Mouse (Mus musculus): ENCODE measurements at regions not wholly inside any gene's neighbourhood (a gene's known extent, or its start where the extent isn't known, plus 50 kb on each side); places are given as distances from the start of the nearest gene placed in this dataset.

DNA sequence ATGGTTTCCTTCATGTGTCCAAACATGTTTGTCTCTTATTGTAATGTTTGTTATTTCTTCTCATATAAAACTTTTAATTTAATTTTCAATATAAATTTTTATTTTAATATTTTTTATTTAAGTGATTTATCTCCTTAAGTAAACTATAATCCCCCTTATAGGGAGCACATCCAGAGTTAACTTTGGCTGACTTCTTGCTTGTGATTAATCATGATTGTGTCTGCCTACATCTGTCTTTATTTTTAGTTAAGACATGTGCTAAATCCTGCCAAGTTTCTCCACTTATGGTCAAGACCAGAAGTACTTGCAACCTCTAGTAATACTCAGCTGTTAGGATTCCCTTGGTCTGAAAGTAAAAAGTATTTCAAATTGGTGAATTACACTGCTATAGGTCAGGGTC is 349.4 kb downstream of the Chl1 start:
- H3K27ac ChIP-seq (ENCODE audit: insufficient read depth, low read depth, low read length, poor library complexity, severe bottlenecking): no peak overlapping the region
- H3K36me3 ChIP-seq (ENCODE audit: control insufficient read depth, insufficient read depth, low read length, poor library complexity, severe bottlenecking): no peaks in the 10 kb centered on the region
- DNase-seq (ENCODE audit: low read depth, low spot score): no peak
- TF ChIP-seq MAFK (IDR thresholded peaks at IDR 0.05; ENCODE audit: insufficient read depth, low read depth, low read length) (no peak), CHD2 (IDR thresholded peaks at IDR 0.05; ENCODE audit: low read depth, low read length) (no peak), ZC3H11A (IDR thresholded peaks at IDR 0.05; ENCODE audit: borderline replicate concordance, low read depth, low read length) (no peak), HCFC1 (IDR thresholded peaks at IDR 0.05; ENCODE audit: borderline replicate concordance, insufficient read depth, low read length) (no peak), ZNF384 (IDR thresholded peaks at IDR 0.05; ENCODE audit: low read depth, low read length) (no peak)
- no peak overlapping the region for H3K9ac ChIP-seq (ENCODE audit: insufficient read depth, low read depth, low read length, poor library complexity, severe bottlenecking)
- no peaks in the 10 kb centered on the region for H3K9me3 ChIP-seq (ENCODE audit: control insufficient read depth, insufficient read depth, low read depth, low read length)
- in situ Hi-C loops (cut with MboI; ENCODE audit: low sequenced_read_pairs in 2 of 2, unreplicated experiment in 2 of 2): no loop called here
- no peak overlapping the region for H3K4me3 ChIP-seq (ENCODE audit: insufficient read depth in 1 of 2, low read depth in 1 of 2, low read length in 2 of 2, poor library complexity in 1 of 2, severe bottlenecking in 1 of 2)
- H3K4me1 ChIP-seq (ENCODE audit: control insufficient read depth in 2 of 2, insufficient read depth in 2 of 2, low read length in 2 of 2, poor library complexity in 1 of 2): no peaks in the 10 kb centered on the region

DNA sequence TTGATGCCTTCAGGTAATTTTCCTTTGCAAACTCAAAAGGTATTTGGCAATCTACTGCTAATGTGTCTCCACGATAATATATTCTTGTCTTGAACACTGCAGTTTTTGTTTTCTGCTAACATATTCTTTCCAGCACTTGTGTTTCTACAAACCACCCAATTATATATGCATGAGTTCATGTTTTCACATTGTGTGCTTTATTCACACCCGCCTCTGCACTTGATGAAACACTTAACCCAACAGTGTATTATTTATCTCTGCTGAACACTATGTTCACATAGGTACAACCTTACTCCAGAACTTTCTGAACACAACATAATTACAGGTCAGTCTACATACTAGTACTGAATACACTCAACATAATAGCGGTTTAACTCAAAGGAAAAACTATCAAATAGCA is 383.1 kb downstream of the Chl1 start:
- Histone ChIP-seq H3K4me1 (ENCODE audit: control insufficient read depth in 2 of 2, insufficient read depth in 2 of 2, low read length in 2 of 2, poor library complexity in 1 of 2) (no peaks in the 10 kb centered on the region), H3K27ac (ENCODE audit: insufficient read depth, low read depth, low read length, poor library complexity, severe bottlenecking) (no peak overlapping the region), H3K36me3 (ENCODE audit: control insufficient read depth, insufficient read depth, low read length, poor library complexity, severe bottlenecking) (no peaks in the 10 kb centered on the region), H3K9me3 (ENCODE audit: control insufficient read depth, insufficient read depth, low read depth, low read length) (no peaks in the 10 kb centered on the region), H3K9ac (ENCODE audit: insufficient read depth, low read depth, low read length, poor library complexity, severe bottlenecking) (no peak overlapping the region), H3K4me3 (ENCODE audit: insufficient read depth in 1 of 2, low read depth in 1 of 2, low read length in 2 of 2, poor library complexity in 1 of 2, severe bottlenecking in 1 of 2) (no peak overlapping the region)
- in situ Hi-C loops (cut with MboI; ENCODE audit: low sequenced_read_pairs in 2 of 2, unreplicated experiment in 2 of 2): no loop called here
- DNase-seq (ENCODE audit: low read depth, low spot score): no peak
- TF ChIP-seq CHD2 (IDR thresholded peaks at IDR 0.05; ENCODE audit: low read depth, low read length) (no peak), HCFC1 (IDR thresholded peaks at IDR 0.05; ENCODE audit: borderline replicate concordance, insufficient read depth, low read length) (no peak), ZNF384 (IDR thresholded peaks at IDR 0.05; ENCODE audit: low read depth, low read length) (no peak), ZC3H11A (IDR thresholded peaks at IDR 0.05; ENCODE audit: borderline replicate concordance, low read depth, low read length) (no peak), MAFK (IDR thresholded peaks at IDR 0.05; ENCODE audit: insufficient read depth, low read depth, low read length) (no peak)

DNA sequence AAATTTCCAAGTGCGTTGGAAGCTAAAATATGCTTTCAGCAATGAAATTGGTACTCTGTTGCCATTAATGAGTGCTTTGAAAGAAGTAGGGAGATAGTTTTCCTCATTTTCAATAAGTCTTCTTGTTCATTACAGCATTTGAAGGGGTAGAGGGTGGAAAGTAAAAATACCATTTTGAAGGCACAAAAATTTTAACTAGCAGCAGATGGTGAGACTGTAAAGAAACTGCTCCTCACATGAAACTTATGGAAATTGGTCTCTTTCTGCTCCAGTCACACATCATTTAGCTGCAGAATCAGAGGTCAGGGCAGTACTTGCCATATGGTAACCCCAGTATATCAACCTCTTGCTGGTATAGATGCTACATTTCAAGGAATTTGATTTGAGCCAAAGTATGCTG is 414.1 kb downstream of the Chl1 start:
- no peak overlapping the region for H3K4me3 ChIP-seq (ENCODE audit: insufficient read depth in 1 of 2, low read depth in 1 of 2, low read length in 2 of 2, poor library complexity in 1 of 2, severe bottlenecking in 1 of 2)
- H3K36me3 ChIP-seq (ENCODE audit: control insufficient read depth, insufficient read depth, low read length, poor library complexity, severe bottlenecking): no peaks in the 10 kb centered on the region
- in situ Hi-C loops (cut with MboI; ENCODE audit: low sequenced_read_pairs in 2 of 2, unreplicated experiment in 2 of 2): no loop called here
- no peaks in the 10 kb centered on the region for H3K4me1 ChIP-seq (ENCODE audit: control insufficient read depth in 2 of 2, insufficient read depth in 2 of 2, low read length in 2 of 2, poor library complexity in 1 of 2)
- TF ChIP-seq CHD2 (IDR thresholded peaks at IDR 0.05; ENCODE audit: low read depth, low read length): no peak
- no peak for TF ChIP-seq ZNF384 (IDR thresholded peaks at IDR 0.05; ENCODE audit: low read depth, low read length)
- no peak for TF ChIP-seq MAFK (IDR thresholded peaks at IDR 0.05; ENCODE audit: insufficient read depth, low read depth, low read length)
- no peak for TF ChIP-seq ZC3H11A (IDR thresholded peaks at IDR 0.05; ENCODE audit: borderline replicate concordance, low read depth, low read length)
- no peak overlapping the region for H3K27ac ChIP-seq (ENCODE audit: insufficient read depth, low read depth, low read length, poor library complexity, severe bottlenecking)
- no peak overlapping the region for H3K9ac ChIP-seq (ENCODE audit: insufficient read depth, low read depth, low read length, poor library complexity, severe bottlenecking)
- DNase-seq (ENCODE audit: low read depth, low spot score): no peak
- no peaks in the 10 kb centered on the region for H3K9me3 ChIP-seq (ENCODE audit: control insufficient read depth, insufficient read depth, low read depth, low read length)

DNA sequence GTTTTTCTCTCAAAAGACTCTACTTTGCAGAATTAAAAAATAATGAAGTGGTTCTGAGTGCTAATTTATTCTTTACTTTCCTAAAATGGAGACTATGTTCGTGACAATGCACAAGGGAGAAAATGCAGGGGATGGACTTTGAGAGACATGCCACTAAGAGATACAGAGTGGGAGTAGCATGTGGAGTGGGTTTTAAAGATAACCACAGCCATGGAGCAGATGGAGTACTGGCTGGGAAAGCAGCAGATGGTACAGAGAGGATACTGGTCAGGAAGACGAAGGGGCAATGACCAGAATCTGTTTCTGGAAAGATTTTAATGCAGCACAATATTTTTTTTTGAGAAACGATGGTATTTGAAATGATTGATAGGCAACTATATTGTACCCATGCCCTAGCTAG is 416.7 kb downstream of the Chl1 start:
- TF ChIP-seq MAFK (IDR thresholded peaks at IDR 0.05; ENCODE audit: insufficient read depth, low read depth, low read length) (no peak), HCFC1 (IDR thresholded peaks at IDR 0.05; ENCODE audit: borderline replicate concordance, insufficient read depth, low read length) (no peak), ZC3H11A (IDR thresholded peaks at IDR 0.05; ENCODE audit: borderline replicate concordance, low read depth, low read length) (no peak), CHD2 (IDR thresholded peaks at IDR 0.05; ENCODE audit: low read depth, low read length) (no peak), ZNF384 (IDR thresholded peaks at IDR 0.05; ENCODE audit: low read depth, low read length) (no peak)
- in situ Hi-C loops (cut with MboI; ENCODE audit: low sequenced_read_pairs in 2 of 2, unreplicated experiment in 2 of 2): no loop called here
- H3K36me3 ChIP-seq (ENCODE audit: control insufficient read depth, insufficient read depth, low read length, poor library complexity, severe bottlenecking): no peaks in the 10 kb centered on the region

DNA sequence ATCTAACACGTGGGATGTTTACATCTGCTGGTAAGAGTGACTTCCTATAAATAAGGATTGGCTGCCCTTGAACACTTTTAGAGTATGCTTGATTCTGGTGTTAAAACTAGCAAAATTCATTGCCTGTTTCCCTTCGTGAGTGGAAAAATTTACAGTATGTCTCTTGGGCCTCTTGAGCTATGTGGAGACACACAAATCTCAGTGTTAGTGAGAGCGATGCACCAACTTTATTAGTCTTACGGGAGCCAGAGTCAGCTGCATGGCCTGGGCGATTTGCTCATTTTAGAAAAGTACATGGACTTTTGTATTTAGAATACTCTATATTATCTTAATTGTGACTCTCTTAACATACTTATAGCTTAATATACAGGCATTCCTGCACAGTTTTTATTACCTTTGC is 430.0 kb downstream of the Chl1 start:
- Histone ChIP-seq H3K36me3 (ENCODE audit: control insufficient read depth, insufficient read depth, low read length, poor library complexity, severe bottlenecking) (no peaks in the 10 kb centered on the region), H3K4me3 (ENCODE audit: insufficient read depth in 1 of 2, low read depth in 1 of 2, low read length in 2 of 2, poor library complexity in 1 of 2, severe bottlenecking in 1 of 2) (no peak overlapping the region), H3K9me3 (ENCODE audit: control insufficient read depth, insufficient read depth, low read depth, low read length) (no peaks in the 10 kb centered on the region), H3K27ac (ENCODE audit: insufficient read depth, low read depth, low read length, poor library complexity, severe bottlenecking) (no peak overlapping the region), H3K4me1 (ENCODE audit: control insufficient read depth in 2 of 2, insufficient read depth in 2 of 2, low read length in 2 of 2, poor library complexity in 1 of 2) (no peaks in the 10 kb centered on the region), H3K9ac (ENCODE audit: insufficient read depth, low read depth, low read length, poor library complexity, severe bottlenecking) (no peak overlapping the region)
- TF ChIP-seq HCFC1 (IDR thresholded peaks at IDR 0.05; ENCODE audit: borderline replicate concordance, insufficient read depth, low read length) (no peak), MAFK (IDR thresholded peaks at IDR 0.05; ENCODE audit: insufficient read depth, low read depth, low read length) (no peak), ZNF384 (IDR thresholded peaks at IDR 0.05; ENCODE audit: low read depth, low read length) (no peak), CHD2 (IDR thresholded peaks at IDR 0.05; ENCODE audit: low read depth, low read length) (no peak), ZC3H11A (IDR thresholded peaks at IDR 0.05; ENCODE audit: borderline replicate concordance, low read depth, low read length) (no peak)
- DNase-seq (ENCODE audit: low read depth, low spot score): no peak
- in situ Hi-C loops (cut with MboI; ENCODE audit: low sequenced_read_pairs in 2 of 2, unreplicated experiment in 2 of 2): no loop called here

More for the DNA sequence above, 416.7 kb downstream of the Chl1 start:
- no peak overlapping the region for H3K4me3 ChIP-seq (ENCODE audit: insufficient read depth in 1 of 2, low read depth in 1 of 2, low read length in 2 of 2, poor library complexity in 1 of 2, severe bottlenecking in 1 of 2)
- no peaks in the 10 kb centered on the region for H3K4me1 ChIP-seq (ENCODE audit: control insufficient read depth in 2 of 2, insufficient read depth in 2 of 2, low read length in 2 of 2, poor library complexity in 1 of 2)
- no peak overlapping the region for H3K9ac ChIP-seq (ENCODE audit: insufficient read depth, low read depth, low read length, poor library complexity, severe bottlenecking)
- no peak for DNase-seq (ENCODE audit: low read depth, low spot score)
- H3K9me3 ChIP-seq (ENCODE audit: control insufficient read depth, insufficient read depth, low read depth, low read length): no peaks in the 10 kb centered on the region
- no peak overlapping the region for H3K27ac ChIP-seq (ENCODE audit: insufficient read depth, low read depth, low read length, poor library complexity, severe bottlenecking)

Measured in ES-E14 (cell line).